Mouse (Mus musculus): ENCODE data around the gene Pdcd5. TPM values are rescaled to one million over a fixed set of nuclear protein-coding genes. Genes with fewer than 3 reads are reported as not detected.
A peak's percentile ranks its signal among the peaks of the same experiment; 100 is the strongest.

The Pdcd5 gene
- total RNA-seq, 2 experiments from 2014 or later, result 16.6 to 45.3 TPM

DNA sequence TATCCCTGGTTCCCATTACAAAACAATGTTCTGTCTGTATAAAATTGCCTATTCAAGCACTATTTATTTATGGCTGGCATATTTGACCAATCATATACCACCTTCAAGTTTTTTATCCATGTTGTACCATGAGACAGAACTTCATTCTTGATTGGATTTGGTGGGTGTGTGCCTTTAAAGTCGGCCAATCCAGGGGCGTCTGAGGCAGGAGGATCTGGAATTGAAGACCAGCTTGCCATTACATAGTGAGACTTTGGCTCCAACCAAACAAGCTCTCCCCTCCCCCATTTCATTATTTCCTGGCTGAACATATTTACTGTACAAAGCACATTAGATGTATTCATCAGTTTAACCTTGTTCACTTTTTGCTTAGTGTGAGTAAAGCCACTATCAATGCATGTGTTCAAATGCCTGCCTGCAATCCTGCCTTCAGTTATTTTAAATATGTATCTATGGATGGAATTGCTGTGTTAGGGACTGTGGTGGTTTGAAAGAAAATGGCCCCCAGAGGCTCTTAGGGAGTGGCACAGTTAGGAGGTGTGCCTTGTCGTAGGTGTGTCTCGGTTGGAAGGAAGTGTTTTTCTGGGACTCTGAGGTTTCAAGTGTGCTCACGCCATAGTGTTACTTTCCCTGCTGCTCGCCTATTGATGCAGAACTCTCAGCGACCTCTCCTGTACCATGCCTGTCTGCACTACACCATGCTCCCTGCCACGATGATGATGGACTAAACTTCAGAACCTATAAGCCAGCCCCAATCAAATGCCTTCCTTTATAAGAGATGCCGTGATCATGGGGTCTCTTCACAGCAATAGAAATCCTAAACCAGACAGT, 1.1 kb upstream of the Pdcd5 start:
- ATAC-seq (replicated peaks; ENCODE audit: low FRiP score, poor library complexity, severe bottlenecking), result no peak

DNA sequence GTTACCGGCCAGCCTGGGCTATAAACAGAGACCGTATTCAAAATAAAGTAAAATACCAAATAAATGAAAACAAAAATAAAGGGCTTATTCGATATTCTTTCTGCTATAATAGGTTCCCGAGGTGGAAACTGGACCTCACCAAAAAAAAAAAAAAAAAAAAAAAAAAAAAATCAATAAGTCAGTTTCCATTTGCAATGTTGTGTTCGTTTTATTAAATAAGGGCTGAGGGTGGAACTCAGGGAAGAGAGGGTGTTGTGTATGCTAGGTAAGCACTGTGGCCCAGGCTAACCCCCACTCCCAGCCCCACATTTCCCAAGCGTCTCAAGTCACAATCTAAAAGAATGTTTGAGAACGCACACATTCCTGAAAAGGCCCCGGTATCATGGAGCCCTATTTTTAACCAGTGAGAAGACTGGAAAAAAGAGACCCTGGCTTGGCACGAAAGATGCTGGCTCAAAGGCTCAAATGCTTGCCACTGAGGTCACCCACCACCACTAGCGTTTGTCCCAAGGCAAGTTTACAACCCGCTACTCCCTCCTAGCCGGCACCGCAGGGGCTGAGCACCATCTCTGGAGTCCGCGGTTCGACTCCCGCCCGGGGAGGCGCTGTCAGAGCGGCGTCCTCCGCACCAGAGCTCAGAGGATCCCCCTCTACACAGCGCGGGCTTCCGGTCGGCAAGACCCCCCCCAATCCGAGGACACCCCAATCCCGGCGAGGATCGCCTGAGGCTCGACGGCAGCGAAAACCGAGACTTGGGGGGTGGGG, 822 bp downstream of the Pdcd5 start:
- ATAC-seq (replicated peaks; ENCODE audit: low FRiP score, poor library complexity, severe bottlenecking), result peak; percentile 40

- ATAC-seq (replicated peaks; ENCODE audit: low FRiP score, poor library complexity, severe bottlenecking), result no peak
Measured at GRCm38 (mm10) chr7:35640072-35640471, 7.2 kb downstream of the Pdcd5 start.

DNA sequence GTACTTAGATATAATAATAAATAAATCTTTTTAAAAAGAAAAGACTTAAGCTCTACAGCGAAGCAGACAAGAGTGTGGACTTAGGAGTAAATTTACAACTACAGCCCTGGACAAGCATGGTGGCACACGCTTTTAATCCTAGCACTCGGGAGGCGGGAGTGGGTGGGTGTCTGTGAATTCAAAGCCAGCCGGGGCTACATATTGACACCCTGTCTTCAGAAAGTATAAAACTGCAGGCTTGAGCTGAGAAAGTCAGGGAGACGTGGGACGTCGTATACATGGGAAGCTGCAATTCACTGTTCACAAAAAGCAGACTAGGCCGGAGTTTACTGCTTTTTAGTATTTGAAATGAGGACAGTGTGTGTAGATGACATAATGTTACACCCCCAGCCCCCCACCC, 10.4 kb downstream of the Pdcd5 start:
- no peak for ATAC-seq (replicated peaks; ENCODE audit: low FRiP score, poor library complexity, severe bottlenecking)

DNA sequence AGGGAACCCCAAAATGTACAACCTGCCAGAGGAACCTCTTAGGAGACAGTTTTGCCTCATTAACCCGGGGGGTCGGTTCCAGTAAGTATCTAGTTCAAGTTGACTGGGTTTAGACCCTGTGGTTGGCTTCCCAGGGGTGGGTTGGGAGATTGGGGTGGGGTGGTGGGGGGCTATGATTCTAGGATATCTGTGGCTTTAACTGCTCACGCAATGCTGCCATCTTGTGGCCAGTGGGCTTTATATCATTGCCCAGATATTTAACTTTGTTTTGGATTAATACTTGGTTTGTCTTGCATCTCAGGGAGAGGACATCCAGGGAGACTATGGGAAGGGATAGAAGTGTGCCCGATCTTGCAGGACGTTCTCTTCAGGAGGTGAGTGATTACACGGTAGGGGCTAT, 11.1 kb downstream of the Pdcd5 start:
- no peak for ATAC-seq (replicated peaks; ENCODE audit: low FRiP score, poor library complexity, severe bottlenecking)

DNA sequence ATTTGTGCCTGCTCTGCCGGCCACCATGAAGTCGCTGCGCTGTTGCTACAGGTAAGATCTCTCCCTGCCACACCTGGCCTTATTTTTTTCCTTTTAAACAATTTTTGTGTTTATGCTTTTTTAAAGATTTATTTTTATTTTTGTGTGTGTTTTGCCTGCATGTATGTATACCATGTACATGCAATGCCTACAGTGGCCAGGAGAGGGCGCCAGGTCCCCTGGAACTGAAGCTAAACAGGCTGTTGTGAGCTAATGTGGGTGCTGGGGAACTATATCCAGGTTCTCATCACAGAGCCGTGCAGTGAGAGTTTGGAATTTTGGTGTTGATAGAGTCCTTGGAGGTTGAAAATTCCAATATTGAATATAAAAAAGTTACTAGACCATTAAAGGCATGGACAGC, 18.8 kb downstream of the Pdcd5 start:
- ATAC-seq (replicated peaks; ENCODE audit: low FRiP score, poor library complexity, severe bottlenecking), result peak; percentile 69

DNA sequence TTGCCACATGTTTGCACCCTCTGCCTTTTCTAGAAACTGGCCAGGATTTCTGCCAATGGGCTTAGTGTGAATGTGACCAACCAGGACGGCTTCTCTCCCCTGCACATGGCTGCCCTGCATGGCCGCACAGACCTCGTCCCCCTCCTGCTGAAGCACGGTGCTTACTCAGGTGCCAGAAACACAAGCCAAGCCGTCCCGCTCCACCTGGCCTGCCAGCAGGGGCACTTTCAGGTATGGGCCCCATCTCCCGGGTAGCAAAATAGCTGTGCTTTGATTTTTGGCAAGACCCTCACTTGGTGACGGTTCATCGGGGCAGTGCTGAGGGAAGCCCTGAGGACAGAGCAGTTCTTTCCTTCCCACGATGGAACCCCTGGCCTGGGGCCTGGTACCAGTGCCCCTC, 19.9 kb downstream of the Pdcd5 start:
- ATAC-seq (replicated peaks; ENCODE audit: low FRiP score, poor library complexity, severe bottlenecking), result no peak

GRCm38 (mm10) chr7:35626038-35626437, 21.3 kb downstream of the Pdcd5 start:
- no peak for ATAC-seq (replicated peaks; ENCODE audit: low FRiP score, poor library complexity, severe bottlenecking)

DNA sequence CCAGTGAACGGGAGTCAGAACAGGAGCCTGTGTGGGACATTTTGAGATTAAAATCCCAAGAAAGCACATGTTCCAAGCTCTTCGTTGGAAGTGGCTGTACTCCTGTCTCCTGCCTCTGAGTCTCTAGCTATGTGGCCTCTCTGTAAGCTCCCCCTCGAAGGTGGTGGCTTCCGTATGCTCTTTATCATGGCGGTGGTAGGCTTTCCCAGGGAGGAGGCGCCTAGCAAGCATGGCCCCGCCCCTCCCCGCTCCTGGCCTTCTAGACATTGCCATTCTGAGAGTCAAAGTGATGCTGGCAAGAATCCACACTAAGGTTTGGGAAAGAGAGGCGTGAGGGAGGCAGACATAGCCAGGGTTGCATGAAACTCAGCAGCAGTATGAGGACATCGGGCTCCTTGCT, 24.7 kb downstream of the Pdcd5 start:
- ATAC-seq (replicated peaks; ENCODE audit: low FRiP score, poor library complexity, severe bottlenecking), result no peak

GRCm38 (mm10) chr7:35617513-35617912, 29.8 kb downstream of the Pdcd5 start:
- no peak for ATAC-seq (replicated peaks; ENCODE audit: low FRiP score, poor library complexity, severe bottlenecking)

GRCm38 (mm10) chr7:35609245-35609644, 38.1 kb downstream of the Pdcd5 start:
- no peak for ATAC-seq (replicated peaks; ENCODE audit: low FRiP score, poor library complexity, severe bottlenecking)

DNA sequence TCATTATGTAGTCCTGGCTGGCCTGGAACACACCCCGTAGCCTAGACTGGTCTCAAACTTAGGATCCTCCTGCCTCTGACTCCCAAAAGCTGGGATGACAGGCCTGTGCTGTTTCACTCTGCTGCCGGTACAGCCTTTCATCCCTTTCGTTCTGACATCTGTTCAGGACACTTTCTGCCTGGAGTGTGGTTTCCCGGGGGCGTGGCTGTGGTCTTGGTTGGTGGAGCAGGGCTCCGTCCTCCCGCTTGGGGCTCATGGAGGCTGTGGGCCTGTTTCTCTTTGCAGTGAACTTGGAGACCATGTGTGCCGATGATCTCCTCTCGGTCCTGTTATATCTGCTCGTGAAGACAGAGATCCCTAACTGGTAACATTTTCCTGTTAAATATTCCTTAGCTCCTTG, 40.5 kb downstream of the Pdcd5 start:
- no peak for ATAC-seq (replicated peaks; ENCODE audit: low FRiP score, poor library complexity, severe bottlenecking)

- ATAC-seq (replicated peaks; ENCODE audit: low FRiP score, poor library complexity, severe bottlenecking), result no peak
Measured at GRCm38 (mm10) chr7:35602766-35603165, 44.6 kb downstream of the Pdcd5 start.

GRCm38 (mm10) chr7:35601106-35601505, 46.2 kb downstream of the Pdcd5 start:
- peak; percentile 50 for ATAC-seq (replicated peaks; ENCODE audit: low FRiP score, poor library complexity, severe bottlenecking)

DNA sequence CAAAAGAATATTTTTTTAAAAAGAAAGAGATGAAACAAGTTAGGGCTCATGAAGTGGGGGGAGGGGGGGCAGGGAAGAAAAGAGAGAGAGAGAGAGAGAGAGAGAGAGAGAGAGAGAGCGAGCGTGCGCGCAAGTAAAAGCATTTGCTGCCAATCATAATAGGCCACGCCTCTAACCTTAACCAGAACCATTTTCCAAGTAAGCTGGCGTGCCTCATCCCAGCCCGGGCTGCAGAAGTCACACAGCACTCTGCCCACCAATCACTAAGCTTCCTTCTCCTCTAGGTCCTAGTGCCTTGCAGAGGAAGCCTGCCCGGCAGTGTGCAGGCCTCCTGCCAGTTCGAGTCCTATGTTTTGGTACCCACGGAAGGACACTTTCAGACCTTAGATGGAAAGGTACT, 47.3 kb downstream of the Pdcd5 start:
- ATAC-seq (replicated peaks; ENCODE audit: low FRiP score, poor library complexity, severe bottlenecking), result no peak

GRCm38 (mm10) chr7:35599492-35599891, 47.8 kb downstream of the Pdcd5 start:
- ATAC-seq (replicated peaks; ENCODE audit: low FRiP score, poor library complexity, severe bottlenecking), result no peak

DNA sequence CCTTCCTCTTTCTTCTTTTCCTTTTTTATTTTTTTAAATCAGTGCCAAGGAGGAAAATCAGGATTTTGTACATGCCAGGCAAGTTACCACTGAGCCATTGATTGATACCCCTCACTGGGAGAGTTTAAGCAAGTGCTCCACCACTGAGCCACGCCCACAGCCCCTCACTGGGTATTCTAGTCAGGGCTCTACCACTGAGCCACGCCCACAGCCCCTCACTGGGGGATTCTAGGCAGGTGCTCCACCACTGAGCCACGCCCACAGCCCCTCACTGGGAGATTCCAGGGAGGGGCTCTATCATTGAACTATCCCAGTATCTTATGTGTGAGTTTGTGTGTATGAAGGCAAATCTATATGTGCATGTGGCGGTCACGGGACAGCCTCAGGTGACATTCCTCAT, 53.0 kb downstream of the Pdcd5 start:
- ATAC-seq (replicated peaks; ENCODE audit: low FRiP score, poor library complexity, severe bottlenecking), result no peak
